Mouse (Mus musculus): ENCODE data around the gene Miga2. TPM values are rescaled to one million over a fixed set of nuclear protein-coding genes. Genes with fewer than 3 reads are reported as not detected.

Gene Miga2
- polyA plus RNA-seq, 1 experiment from 2014 or later, result 8.5 TPM

DNA sequence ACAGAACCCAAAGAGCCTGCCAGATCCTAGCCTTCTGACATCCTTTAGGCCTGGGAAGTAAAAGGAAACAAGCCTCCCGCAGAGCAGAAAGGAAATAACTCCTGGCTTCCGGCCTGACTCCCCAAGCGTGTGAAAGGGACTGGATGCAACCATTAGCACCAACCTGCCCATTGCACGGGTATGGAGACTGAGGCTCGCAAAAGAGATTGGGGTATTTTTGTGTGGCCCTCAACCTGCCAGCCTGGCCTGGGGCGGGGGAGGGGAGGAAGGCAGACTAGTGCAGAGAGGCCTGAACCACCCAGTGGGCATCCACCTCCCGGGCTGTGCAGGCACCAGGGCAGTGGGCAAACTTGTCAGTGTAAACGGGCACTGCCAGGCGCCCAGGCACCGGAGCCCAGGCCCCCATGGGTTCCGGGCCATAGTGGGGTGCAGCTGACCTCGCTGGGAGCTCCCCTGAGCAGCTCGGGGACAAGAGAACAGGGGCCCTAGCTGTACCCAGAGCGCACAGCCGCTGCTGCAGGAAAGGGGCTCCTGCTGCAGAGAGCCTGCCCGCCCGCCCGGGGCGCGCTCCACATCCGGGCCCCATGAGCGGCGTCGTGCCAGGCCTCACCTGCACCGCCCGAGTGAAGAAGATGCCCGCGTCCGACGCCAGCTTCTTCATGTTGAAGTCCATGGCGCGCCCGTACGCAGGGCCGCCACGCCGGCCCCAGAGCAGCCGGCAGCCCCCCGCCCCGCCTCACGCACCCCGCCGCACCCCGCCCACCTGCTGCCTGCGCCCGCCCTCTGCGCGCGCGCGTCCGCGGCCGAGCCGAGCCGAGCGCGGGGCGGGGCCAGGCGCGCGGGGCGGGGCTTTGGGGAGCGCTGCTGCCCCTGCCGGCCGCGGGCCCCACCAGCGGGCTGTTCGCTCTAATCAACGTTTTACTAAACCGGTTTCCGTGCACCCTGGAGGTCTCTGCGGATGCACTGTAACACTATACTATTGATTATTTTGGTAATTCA lies 5.2 kb upstream of the Miga2 start, which contains the start of gene Sh3glb2:
Gene Sh3glb2, minus strand, starts transcription at position 805 of the 999 bp plus-strand sequence.
- Histone ChIP-seq H3K9me3 (replicated peaks) (peaks cover 5% of the 10 kb centered on the region; the same call in 1 of the 2 replicates), H3K4me2 (peak within 1 kb of the TSS; percentile 98), H3K27me3 (no peaks in the 10 kb centered on the region), H3K4me3 (replicated peaks) (peak within 1 kb of the TSS; percentile 78), H3K27ac (peak within 1 kb of the TSS; percentile 77), H3K9ac (peak within 1 kb of the TSS; percentile 84), H3K4me1 (replicated peaks) (peaks cover 45% of the 10 kb centered on the region), H3K36me3 (peaks cover under 1% of the 10 kb centered on the region; the same call in 1 of the 2 replicates)
- peak; percentile 75 for DNase-seq
- 2% methylated on average over 72 of the region's 73 CpGs for WGBS (ENCODE audit: insufficient replicate concordance)
- ATAC-seq (ENCODE audit: low read depth), result peak; percentile 59

DNA sequence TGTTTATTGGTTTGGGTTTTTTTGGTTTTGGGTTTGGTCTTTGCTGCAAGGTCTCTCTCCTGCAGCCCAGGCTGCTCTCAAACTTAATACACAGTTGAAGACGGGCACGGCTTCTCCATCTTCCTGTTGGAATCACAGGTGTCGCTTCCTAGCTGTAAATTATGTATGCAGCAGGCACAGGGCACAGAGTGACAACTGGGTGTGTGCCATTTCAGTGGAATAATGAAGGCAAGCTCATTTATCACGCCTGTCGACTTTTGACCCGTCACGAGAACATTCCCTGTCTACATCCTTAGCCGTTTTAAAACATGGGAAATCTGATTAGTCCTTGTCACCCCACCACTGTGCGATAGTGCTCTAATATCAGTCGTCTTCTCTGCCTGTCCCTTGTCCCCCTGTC lies 3.4 kb upstream of the Miga2 start:
- H3K4me2 ChIP-seq, result no peak overlapping the region
- no peak for ATAC-seq (ENCODE audit: low read depth)
- 82% methylated on average over 10 of the region's 10 CpGs for WGBS (ENCODE audit: insufficient replicate concordance)
- no peak overlapping the region for H3K4me3 ChIP-seq (replicated peaks)
- H3K4me1 ChIP-seq (replicated peaks), result peaks cover 57% of the 10 kb centered on the region
- H3K36me3 ChIP-seq, result no peaks in the 10 kb centered on the region
- H3K27me3 ChIP-seq, result no peaks in the 10 kb centered on the region
- no peak overlapping the region for H3K9ac ChIP-seq
- peaks cover 5% of the 10 kb centered on the region; the same call in 1 of the 2 replicates for H3K9me3 ChIP-seq (replicated peaks)
- DNase-seq, result no peak
- H3K27ac ChIP-seq, result no peak overlapping the region

DNA sequence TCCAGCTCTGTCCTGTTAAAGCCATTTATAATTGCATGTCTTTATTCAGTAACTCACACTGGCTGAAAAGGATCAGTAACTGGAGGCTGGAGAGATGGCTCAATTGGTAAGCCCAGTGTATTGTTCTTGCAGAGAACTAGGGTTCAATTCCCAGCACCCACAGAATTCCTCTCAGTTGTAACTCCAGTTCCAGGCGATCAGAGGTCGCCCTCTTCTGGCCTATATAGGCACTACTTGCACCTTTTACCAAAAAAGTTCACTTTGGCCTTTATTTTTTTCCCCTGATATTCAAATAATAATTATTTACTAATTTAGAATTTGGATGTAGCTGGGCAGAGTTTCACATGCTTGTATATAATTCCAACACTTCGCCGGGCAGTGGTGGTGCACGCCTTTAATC lies 1.2 kb upstream of the Miga2 start:
- Histone ChIP-seq H3K4me1 (replicated peaks) (peaks cover 47% of the 10 kb centered on the region), H3K4me2 (no peak overlapping the region), H3K27ac (no peak overlapping the region), H3K4me3 (replicated peaks) (no peak overlapping the region), H3K9ac (no peak overlapping the region), H3K9me3 (replicated peaks) (peaks cover 5% of the 10 kb centered on the region; the same call in 1 of the 2 replicates), H3K36me3 (peaks cover 10% of the 10 kb centered on the region), H3K27me3 (no peaks in the 10 kb centered on the region)
- 76% methylated on average over 5 of the region's 5 CpGs for WGBS (ENCODE audit: insufficient replicate concordance)
- no peak for DNase-seq
- no peak for ATAC-seq (ENCODE audit: low read depth)

GRCm38 (mm10) chr2:30365281-30366069 lies 1.4 kb downstream of the Miga2 start:
- Histone ChIP-seq H3K36me3 (peaks cover 37% of the 10 kb centered on the region), H3K4me2 (peak overlapping the region; percentile 94), H3K9me3 (replicated peaks) (peaks cover 5% of the 10 kb centered on the region; the same call in 1 of the 2 replicates), H3K4me3 (replicated peaks) (peak overlapping the region; percentile 73), H3K27me3 (no peaks in the 10 kb centered on the region), H3K9ac (peak overlapping the region; percentile 81), H3K27ac (peak overlapping the region; percentile 76), H3K4me1 (replicated peaks) (peaks cover 30% of the 10 kb centered on the region)
- DNase-seq, result no peak
- no peak for ATAC-seq (ENCODE audit: low read depth)
- WGBS (ENCODE audit: insufficient replicate concordance), result 77% methylated on average over 2 of the region's 2 CpGs

GRCm38 (mm10) chr2:30366203-30366602 lies 2.2 kb downstream of the Miga2 start:
- DNase-seq (no peak), ATAC-seq (ENCODE audit: low read depth) (no peak)
- 68% methylated on average over 5 of the region's 5 CpGs for WGBS (ENCODE audit: insufficient replicate concordance)
- Histone ChIP-seq H3K27ac (peak overlapping the region; percentile 53), H3K4me3 (replicated peaks) (no peak overlapping the region), H3K9me3 (replicated peaks) (peaks cover 5% of the 10 kb centered on the region; the same call in 1 of the 2 replicates), H3K27me3 (no peaks in the 10 kb centered on the region), H3K4me2 (peak overlapping the region; percentile 94; the same call in 1 of the 2 replicates), H3K4me1 (replicated peaks) (peaks cover 34% of the 10 kb centered on the region), H3K36me3 (peaks cover 44% of the 10 kb centered on the region), H3K9ac (no peak overlapping the region)

DNA sequence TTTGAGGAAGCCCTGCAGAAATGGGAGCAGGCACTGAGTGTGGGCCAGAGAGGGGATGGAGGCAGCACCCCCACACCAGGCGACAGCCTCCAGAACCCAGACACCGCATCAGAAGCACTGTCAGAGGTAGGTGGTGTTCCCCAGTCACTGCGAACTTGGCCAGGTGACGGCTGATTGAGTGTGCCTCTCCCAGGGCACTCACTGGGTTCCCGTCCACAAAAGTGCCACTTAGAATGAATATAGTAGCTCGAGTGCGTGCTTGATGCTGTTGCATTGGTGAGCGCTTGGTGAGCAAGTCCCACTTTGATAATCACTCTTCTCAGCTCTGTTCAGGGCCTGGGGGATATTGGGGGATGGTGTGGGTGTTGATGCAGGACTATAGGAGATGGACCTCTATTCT lies 7.5 kb downstream of the Miga2 start:
- Histone ChIP-seq H3K27ac (no peak overlapping the region), H3K27me3 (no peaks in the 10 kb centered on the region), H3K4me3 (replicated peaks) (no peak overlapping the region), H3K9ac (no peak overlapping the region), H3K36me3 (peaks cover 89% of the 10 kb centered on the region), H3K4me2 (no peak overlapping the region), H3K4me1 (replicated peaks) (peaks cover 5% of the 10 kb centered on the region; the same call in 1 of the 2 replicates), H3K9me3 (replicated peaks) (no peaks in the 10 kb centered on the region)
- ATAC-seq (ENCODE audit: low read depth) (no peak), DNase-seq (no peak)
- 88% methylated on average over 8 of the region's 8 CpGs for WGBS (ENCODE audit: insufficient replicate concordance)

DNA sequence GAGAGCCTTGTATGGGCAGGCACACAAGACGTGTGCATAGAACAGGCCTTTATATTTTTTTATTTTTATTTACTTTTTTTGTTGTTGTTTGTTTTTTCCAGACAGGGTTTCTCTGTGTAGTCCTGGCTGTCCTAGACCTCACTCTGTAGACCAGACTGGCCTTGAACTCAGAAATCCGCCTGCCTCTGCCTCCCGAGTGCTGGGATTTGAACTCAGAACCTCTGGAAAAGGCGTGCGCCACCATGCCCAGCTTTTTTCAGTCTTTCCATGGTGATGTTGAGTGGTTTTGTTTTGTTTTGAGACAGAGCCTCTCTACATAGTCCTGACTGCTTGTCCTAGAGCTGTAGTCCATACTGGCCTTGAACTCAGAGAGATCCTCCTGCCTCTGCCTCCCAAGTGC lies 8.7 kb downstream of the Miga2 start:
- WGBS (ENCODE audit: insufficient replicate concordance), result 88% methylated on average over 5 of the region's 5 CpGs
- Histone ChIP-seq H3K9me3 (replicated peaks) (no peaks in the 10 kb centered on the region), H3K27ac (no peak overlapping the region), H3K27me3 (no peaks in the 10 kb centered on the region), H3K4me2 (no peak overlapping the region), H3K4me1 (replicated peaks) (0 out of 2 replicates have a peak, but pooled peaks cover 5% of the 10 kb centered on the region), H3K4me3 (replicated peaks) (no peak overlapping the region), H3K9ac (no peak overlapping the region), H3K36me3 (peaks cover 92% of the 10 kb centered on the region)
- no peak for ATAC-seq (ENCODE audit: low read depth)
- no peak for DNase-seq

- no peak overlapping the region for H3K4me2 ChIP-seq
- H3K27me3 ChIP-seq, result no peaks in the 10 kb centered on the region
- H3K4me3 ChIP-seq (replicated peaks), result no peak overlapping the region
- H3K36me3 ChIP-seq, result peaks cover 82% of the 10 kb centered on the region
- no peaks in the 10 kb centered on the region for H3K9me3 ChIP-seq (replicated peaks)
- 79% methylated on average over 10 of the region's 10 CpGs for whole genome bisulfite sequencing (ENCODE audit: insufficient replicate concordance)
- ATAC-seq (ENCODE audit: low read depth) (no peak), DNase-seq (no peak)
- peaks cover 33% of the 10 kb centered on the region for H3K4me1 ChIP-seq (replicated peaks)
- H3K9ac ChIP-seq, result no peak overlapping the region
- no peak overlapping the region for H3K27ac ChIP-seq
Measured at GRCm38 (mm10) chr2:30375893-30376292, 11.9 kb downstream of the Miga2 start.

DNA sequence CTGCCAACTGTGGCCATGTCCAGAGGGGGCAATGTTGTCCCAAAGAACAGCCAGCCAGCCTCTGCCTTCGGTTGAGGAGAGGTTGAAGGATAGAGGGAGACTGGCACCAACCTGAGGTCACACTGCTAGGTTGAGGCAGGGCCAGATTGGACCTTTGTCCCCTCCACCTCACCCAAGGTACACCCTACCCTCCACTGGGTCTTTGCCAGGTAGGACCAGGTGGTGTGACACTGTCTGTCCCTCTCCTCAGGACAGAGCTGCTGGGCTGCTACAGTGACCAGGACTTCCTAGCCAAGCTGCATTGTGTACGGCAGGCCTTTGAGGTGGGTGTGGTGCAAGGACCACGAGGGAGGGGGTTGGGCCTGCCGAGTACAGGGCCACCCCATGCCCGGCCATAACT lies 13.7 kb downstream of the Miga2 start:
- ATAC-seq (ENCODE audit: low read depth), result no peak
- WGBS (ENCODE audit: insufficient replicate concordance), result 75% methylated on average over 5 of the region's 5 CpGs
- no peak overlapping the region for H3K4me3 ChIP-seq (replicated peaks)
- no peak for DNase-seq
- peaks cover 82% of the 10 kb centered on the region for H3K36me3 ChIP-seq
- H3K27ac ChIP-seq, result no peak overlapping the region; the same call in 1 of the 2 replicates
- H3K4me1 ChIP-seq (replicated peaks), result peaks cover 46% of the 10 kb centered on the region
- no peak overlapping the region for H3K4me2 ChIP-seq
- no peaks in the 10 kb centered on the region for H3K9me3 ChIP-seq (replicated peaks)
- no peaks in the 10 kb centered on the region for H3K27me3 ChIP-seq
- no peak overlapping the region for H3K9ac ChIP-seq

- Histone ChIP-seq H3K9me3 (replicated peaks) (no peaks in the 10 kb centered on the region), H3K4me1 (replicated peaks) (peaks cover 55% of the 10 kb centered on the region), H3K27ac (peak overlapping the region; percentile 85), H3K9ac (peak overlapping the region; percentile 44), H3K36me3 (peaks cover 84% of the 10 kb centered on the region), H3K4me2 (no peak overlapping the region), H3K4me3 (replicated peaks) (no peak overlapping the region), H3K27me3 (no peaks in the 10 kb centered on the region)
- ATAC-seq (ENCODE audit: low read depth) (peak; percentile 59), DNase-seq (no peak)
- 65% methylated on average over 7 of the region's 7 CpGs for WGBS (ENCODE audit: insufficient replicate concordance)
Measured at GRCm38 (mm10) chr2:30379307-30379706, 15.3 kb downstream of the Miga2 start.

Measured in liver, embryonic 13.5 days (tissue).